Mouse (Mus musculus) limb, embryonic 14.5 days (tissue): ENCODE results near the gene Mbnl2. TPM values are rescaled to one million over a fixed set of nuclear protein-coding genes. Genes with fewer than 3 reads are reported as not detected.

Experiments
- ATAC-seq: fragments of 200-750 bp; cut with Nextera tagmentation; 2 replicates; pipeline ENCODE4 v1.8.0; 2017; ENCODE audit warnings: low read depth, moderate number of reproducible peaks, moderate TSS enrichment; ENCODE audit not compliant: low FRiP score
- DNase-seq: peaks from one replicate; pipeline ENCODE4 v3.0.0-alpha.2; 2015; ENCODE audit warnings: low spot score
- H3K27ac ChIP-seq: fragments of 300-500 bp; sonication (generic); replicated peaks from 2 replicates; pipeline ENCODE4 v1.5.1; 2014; ENCODE audit warnings: low read depth, mild to moderate bottlenecking, low read length, moderate library complexity, mixed read lengths
- H3K27me3 ChIP-seq: fragments of 300-500 bp; sonication (generic); 2 replicates; pipeline ENCODE4 v1.6.1; 2014; ENCODE audit warnings: low read length, mixed read lengths; ENCODE audit not compliant: control insufficient read depth, insufficient read depth
- H3K36me3 ChIP-seq: fragments of 300-500 bp; sonication (generic); 2 replicates; pipeline ENCODE4 v1.6.1; 2014; ENCODE audit warnings: mild to moderate bottlenecking, low read length, moderate library complexity, mixed read lengths; ENCODE audit not compliant: control insufficient read depth, insufficient read depth
- H3K4me1 ChIP-seq: fragments of 300-500 bp; sonication (generic); 2 replicates; pipeline ENCODE4 v1.6.1; 2014; ENCODE audit warnings: antibody characterized with exemption, low read length, mixed read lengths; ENCODE audit not compliant: control insufficient read depth, insufficient read depth
- H3K4me2 ChIP-seq: fragments of 300-500 bp; sonication (generic); replicated peaks from 2 replicates; pipeline ENCODE4 v1.6.1; 2014; ENCODE audit warnings: low read depth, mild to moderate bottlenecking, low read length, moderate library complexity; ENCODE audit not compliant: severe bottlenecking
- H3K4me3 ChIP-seq: fragments of 300-500 bp; sonication (generic); replicated peaks from 2 replicates; pipeline ENCODE4 v1.5.1; 2014; ENCODE audit warnings: low read length
- H3K9ac ChIP-seq: fragments of 300-500 bp; sonication (generic); 2 replicates; pipeline ENCODE4 v1.6.1; 2014; ENCODE audit warnings: mild to moderate bottlenecking, low read depth, low read length, moderate library complexity; ENCODE audit not compliant: severe bottlenecking
- H3K9me3 ChIP-seq: fragments of 300-500 bp; sonication (generic); 2 replicates; pipeline ENCODE4 v1.6.1; 2016; ENCODE audit warnings: low read length; ENCODE audit not compliant: control insufficient read depth
- POLR2A ChIP-seq: fragments of 200-500 bp; IDR thresholded peaks from 2 replicates; pipeline ENCODE4 v1.8.0; 2012; ENCODE audit warnings: inconsistent platforms, mild to moderate bottlenecking, moderate library complexity, borderline replicate concordance; ENCODE audit not compliant: insufficient read depth, insufficient read length; ENCODE audit errors: extremely low read depth
- WGBS: fragments of 180-500 bp; shearing (Covaris S2); extraction: QIAGEN DNeasy Blood & Tissue Kit; methylation state at CpG from one replicate; pipeline ENCODE4 v1.1.7; 2014; 5-methylcytosine and 5-hydroxymethylcytosine counted together
- polyA plus RNA-seq, 2 experiments: library from polyadenylated mRNA; depleted of rRNA in 1 of 2; stranded (reverse) in 1 of 2; unstranded in 1 of 2; fragments of >200 nt; fragmentation: Nextera tagmentation in 1 of 2; extraction: Ambion mirVana in 1 of 2; gene quantifications; 2 replicates each; pipeline versions ENCODE4 v1.2.1 to v1.2.3; 2012 to 2014

The Mbnl2 gene
- polyA plus RNA-seq, 2 experiments, result 109 to 161 TPM

DNA sequence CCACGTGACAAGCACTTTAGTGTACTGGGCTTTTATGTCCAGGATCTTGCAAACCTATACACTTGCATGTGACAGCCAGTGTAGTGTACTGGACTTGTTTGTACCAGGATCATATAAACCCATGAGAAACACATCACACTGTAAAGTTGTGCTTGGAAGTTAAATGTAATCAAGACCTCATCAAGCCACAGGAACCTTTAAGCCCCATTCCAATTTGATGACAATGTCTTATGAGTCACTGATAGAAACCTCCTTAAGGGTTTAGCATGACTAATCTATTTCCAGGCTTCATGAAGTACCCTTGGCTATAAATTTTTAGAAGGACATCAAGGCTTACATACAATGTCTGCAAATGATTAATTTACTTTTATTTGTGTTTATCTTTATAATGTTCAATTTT, 47.6 kb downstream of the Mbnl2 start:
- no peak overlapping the region for H3K4me2 ChIP-seq
- no peaks in the 10 kb centered on the region for H3K27me3 ChIP-seq
- H3K27ac ChIP-seq, result no peak overlapping the region
- no peak for TF ChIP-seq POLR2A
- H3K4me3 ChIP-seq, result no peak overlapping the region
- H3K36me3 ChIP-seq, result peaks cover 32% of the 10 kb centered on the region
- ATAC-seq, result no peak
- DNase-seq, result no peak
- 71% methylated on average over 1 of the region's 1 CpGs for WGBS
- no peaks in the 10 kb centered on the region for H3K9me3 ChIP-seq
- peaks cover 12% of the 10 kb centered on the region for H3K4me1 ChIP-seq
- H3K9ac ChIP-seq, result no peak overlapping the region

DNA sequence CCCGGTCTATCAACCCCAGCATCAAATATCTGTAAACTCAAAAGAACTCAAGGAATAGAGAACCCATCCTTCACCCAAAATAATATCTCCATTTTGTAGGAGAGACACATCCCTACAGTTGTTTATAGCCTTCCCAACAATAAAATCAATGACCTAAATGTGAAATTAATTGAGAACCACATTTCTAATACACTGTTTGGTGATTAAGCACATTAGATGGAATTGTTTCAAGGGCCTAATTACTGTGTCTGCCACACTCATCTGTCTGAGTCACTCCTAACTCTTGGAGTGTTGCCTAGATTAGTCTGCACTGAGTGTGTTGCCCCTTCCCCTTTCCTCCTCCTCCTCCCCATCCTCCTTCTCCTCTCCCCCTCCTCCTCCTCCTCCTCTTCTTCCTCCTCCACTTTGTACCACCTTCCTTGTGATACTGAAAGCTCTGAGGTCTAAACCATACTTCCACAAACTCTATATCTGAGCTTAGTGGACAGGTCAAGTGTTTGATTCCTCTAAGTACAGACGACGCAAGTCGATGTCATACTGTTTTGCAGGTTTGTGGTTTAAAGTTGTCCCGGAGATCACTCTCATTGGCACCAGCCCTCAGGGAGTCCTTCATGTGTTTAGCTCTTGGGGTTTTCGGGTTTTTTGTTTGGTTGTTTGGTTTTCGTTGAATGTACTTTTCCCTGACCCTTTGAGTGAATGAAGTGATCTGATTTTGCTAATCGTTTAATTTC, 48.8 kb downstream of the Mbnl2 start:
- Histone ChIP-seq H3K4me3 (no peak overlapping the region), H3K36me3 (peaks cover 41% of the 10 kb centered on the region), H3K27me3 (no peaks in the 10 kb centered on the region), H3K9ac (no peak overlapping the region), H3K4me1 (peaks cover 7% of the 10 kb centered on the region), H3K27ac (no peak overlapping the region), H3K9me3 (no peaks in the 10 kb centered on the region), H3K4me2 (no peak overlapping the region)
- no peak for DNase-seq
- 89% methylated on average over 8 of the region's 8 CpGs for WGBS
- no peak for ATAC-seq
- no peak for TF ChIP-seq POLR2A

DNA sequence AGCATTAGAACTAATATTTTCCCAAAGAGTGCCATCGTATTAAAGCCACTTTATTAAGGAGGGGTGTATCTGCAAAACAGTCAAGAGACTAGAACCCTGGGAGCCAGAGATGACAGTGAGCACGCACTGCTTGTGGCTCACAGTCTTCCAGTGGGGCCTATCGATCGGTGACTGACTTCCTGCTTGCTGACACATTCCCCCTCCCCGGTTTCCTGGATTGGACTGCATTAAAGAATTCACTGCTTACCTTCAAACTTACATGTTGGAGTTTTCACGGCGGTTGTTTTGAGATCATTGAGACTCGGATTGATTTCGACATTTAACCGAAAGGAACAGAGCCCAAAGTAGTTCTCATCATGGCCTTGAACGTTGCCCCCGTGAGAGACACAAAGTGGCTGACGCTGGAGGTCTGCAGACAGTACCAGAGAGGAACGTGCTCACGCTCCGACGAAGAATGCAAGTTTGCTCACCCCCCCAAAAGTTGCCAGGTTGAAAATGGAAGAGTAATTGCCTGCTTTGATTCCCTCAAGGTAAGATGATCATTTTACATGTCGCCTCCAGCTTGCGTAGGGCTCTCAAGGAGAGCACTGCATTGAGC, 49.5 kb downstream of the Mbnl2 start:
- H3K9me3 ChIP-seq, result no peaks in the 10 kb centered on the region
- no peak overlapping the region for H3K4me2 ChIP-seq
- no peak for TF ChIP-seq POLR2A
- peaks cover 11% of the 10 kb centered on the region for H3K4me1 ChIP-seq
- ATAC-seq (no peak), DNase-seq (no peak)
- WGBS, result 84% methylated on average over 19 of the region's 19 CpGs
- H3K9ac ChIP-seq, result no peak overlapping the region
- peaks cover 41% of the 10 kb centered on the region for H3K36me3 ChIP-seq
- H3K4me3 ChIP-seq, result no peak overlapping the region
- H3K27me3 ChIP-seq, result no peaks in the 10 kb centered on the region
- no peak overlapping the region for H3K27ac ChIP-seq

- H3K4me3 ChIP-seq, result no peak overlapping the region
- WGBS, result 73% methylated on average over 5 of the region's 5 CpGs
- TF ChIP-seq POLR2A, result no peak
- H3K9ac ChIP-seq, result no peak overlapping the region
- no peak overlapping the region for H3K27ac ChIP-seq
- H3K27me3 ChIP-seq, result no peaks in the 10 kb centered on the region
- H3K9me3 ChIP-seq, result no peaks in the 10 kb centered on the region
- no peak for DNase-seq
- H3K4me2 ChIP-seq, result no peak overlapping the region
- no peak for ATAC-seq
- H3K4me1 ChIP-seq, result peaks cover 17% of the 10 kb centered on the region
- H3K36me3 ChIP-seq, result peaks cover 45% of the 10 kb centered on the region
These were observed 50.2 kb downstream of the Mbnl2 start for GRCm38 (mm10) chr14:120325673-120326072.

DNA sequence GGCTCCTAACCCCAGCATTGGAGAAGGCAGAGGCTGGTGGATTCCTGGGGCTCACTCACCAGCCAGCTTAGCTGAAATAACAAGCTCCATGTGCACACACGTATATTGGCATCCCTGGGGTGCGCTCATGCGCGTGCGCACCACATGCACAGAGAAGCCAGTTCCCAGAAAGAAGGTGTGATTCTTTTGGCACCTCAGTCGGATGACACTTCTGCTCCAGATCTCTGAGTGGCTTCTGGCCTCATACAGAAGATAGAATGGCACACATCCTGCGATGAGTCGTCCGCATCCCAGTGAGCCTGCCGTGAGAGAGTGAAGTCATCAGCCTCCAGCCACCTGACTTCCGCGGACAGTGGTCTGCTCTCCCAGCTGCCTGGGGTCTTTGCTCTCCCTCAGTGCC, 55.0 kb downstream of the Mbnl2 start:
- 67% methylated on average over 12 of the region's 12 CpGs for WGBS
- TF ChIP-seq POLR2A, result no peak
- Histone ChIP-seq H3K9me3 (no peaks in the 10 kb centered on the region), H3K27me3 (no peaks in the 10 kb centered on the region), H3K4me3 (no peak overlapping the region), H3K36me3 (peaks cover 42% of the 10 kb centered on the region), H3K4me1 (peaks cover 29% of the 10 kb centered on the region), H3K27ac (no peak overlapping the region), H3K9ac (no peak overlapping the region), H3K4me2 (no peak overlapping the region)
- DNase-seq (no peak), ATAC-seq (no peak)
